Mouse (Mus musculus): ENCODE data around the gene Sall1. TPM values are rescaled to one million over a fixed set of nuclear protein-coding genes. Genes with fewer than 3 reads are reported as not detected.
A peak's percentile ranks its signal among the peaks of the same experiment; 100 is the strongest.

Gene Sall1
- polyA plus RNA-seq, 1 experiment from 2014 or later, result 17.8 TPM

DNA sequence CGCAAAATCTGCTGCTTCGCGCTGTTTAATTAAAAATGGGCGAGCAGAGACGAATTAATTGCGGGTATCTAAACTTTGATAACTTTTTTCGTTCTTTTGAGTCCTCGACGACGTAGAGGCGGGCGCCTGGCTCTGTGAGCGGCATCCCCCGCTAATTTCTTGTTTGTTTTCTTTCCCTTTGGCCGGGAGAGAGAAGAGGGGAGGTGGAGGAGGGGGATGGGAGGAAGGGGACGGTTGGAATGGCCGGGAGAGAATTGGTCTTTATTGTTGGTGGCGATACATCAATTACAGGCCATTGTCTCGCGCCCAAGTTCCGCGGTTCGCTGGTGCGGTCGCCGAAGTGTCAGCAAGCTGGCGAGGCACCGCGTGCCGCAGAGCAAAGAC lies 1.2 kb upstream of the Sall1 start:
- under 1% methylated on average over 30 of the region's 30 CpGs for WGBS

DNA sequence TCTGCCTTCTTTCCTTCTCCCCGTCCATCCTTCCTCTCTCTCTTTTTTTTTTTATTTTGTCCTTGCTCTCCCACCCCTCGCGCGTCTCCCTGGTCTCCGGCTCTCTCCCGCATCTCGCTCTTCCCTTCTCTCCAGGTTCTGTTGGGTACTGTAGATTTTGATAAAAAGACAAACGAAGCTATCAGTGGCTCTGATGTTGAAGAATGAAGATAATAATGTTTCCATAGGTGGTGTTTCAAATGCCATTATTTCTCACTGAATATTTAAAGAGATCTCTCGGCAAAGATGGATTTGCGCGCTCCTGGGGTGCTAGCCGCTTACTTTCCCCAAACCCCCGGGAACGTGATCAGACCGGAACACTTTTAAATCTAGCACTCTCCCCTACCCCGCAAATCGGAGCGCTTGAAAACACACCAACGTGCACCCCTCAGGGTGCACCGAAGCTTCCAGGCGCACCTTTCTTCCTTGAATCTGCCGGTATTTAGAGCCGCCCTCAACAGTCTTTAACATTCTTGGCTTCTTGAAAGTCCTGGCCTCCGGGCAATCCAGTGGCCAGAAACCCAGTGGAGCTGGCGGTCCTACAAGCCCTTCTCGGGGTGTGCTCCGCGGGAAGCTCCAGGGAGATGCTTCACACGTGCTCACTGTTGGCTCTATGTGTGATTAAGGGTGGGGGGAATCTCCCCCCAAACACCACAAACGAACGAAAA lies 702 bp upstream of the Sall1 start:
- Histone ChIP-seq H3K9me3 (no peaks in the 10 kb centered on the region), H3K4me1 (replicated peaks) (peaks cover 71% of the 10 kb centered on the region), H3K4me3 (peak overlapping the region; percentile 84), H3K27ac (peak overlapping the region; percentile 98), H3K27me3 (ENCODE audit: insufficient read depth, poor library complexity, severe bottlenecking) (peaks cover 84% of the 10 kb centered on the region), H3K36me3 (no peaks in the 10 kb centered on the region)
- peak; percentile 61 for DNase-seq (ENCODE audit: low spot score)
- WGBS, result under 1% methylated on average over 31 of the region's 31 CpGs

More for the DNA sequence above, 1.2 kb upstream of the Sall1 start:
- peaks cover 66% of the 10 kb centered on the region for H3K4me1 ChIP-seq (replicated peaks)
- peak; percentile 75 for DNase-seq (ENCODE audit: low spot score)
- H3K27ac ChIP-seq, result peak overlapping the region; percentile 98
- peak overlapping the region; percentile 84 for H3K4me3 ChIP-seq
- H3K36me3 ChIP-seq, result no peaks in the 10 kb centered on the region
- peaks cover 84% of the 10 kb centered on the region for H3K27me3 ChIP-seq (ENCODE audit: insufficient read depth, poor library complexity, severe bottlenecking)
- H3K9me3 ChIP-seq, result no peaks in the 10 kb centered on the region

DNA sequence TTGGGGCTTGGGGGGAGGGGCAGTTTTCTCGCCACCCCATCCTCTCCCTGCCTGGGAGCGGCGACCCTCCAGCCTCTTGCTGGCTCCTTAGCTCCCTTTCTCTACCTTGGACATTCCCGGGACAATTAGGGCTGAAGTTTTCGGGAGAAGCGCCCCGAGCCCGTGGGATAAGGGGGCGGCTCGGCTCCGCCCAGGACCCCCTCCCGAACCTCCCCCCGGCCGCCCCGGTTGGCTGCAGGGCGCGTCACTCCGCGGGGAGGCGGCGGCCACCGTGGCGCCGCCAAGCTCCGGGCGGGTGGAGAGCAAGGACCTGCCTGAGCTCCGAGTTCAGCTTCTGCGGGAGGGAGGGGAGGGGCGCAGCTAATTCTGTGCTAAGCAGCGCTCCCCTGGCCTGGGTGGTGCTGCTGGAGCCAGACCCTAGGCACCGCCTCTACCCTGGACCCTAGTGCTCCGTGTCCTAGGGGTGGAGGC lies 556 bp downstream of the Sall1 start:
- H3K36me3 ChIP-seq, result no peaks in the 10 kb centered on the region
- H3K4me3 ChIP-seq, result peak overlapping the region; percentile 84
- no peaks in the 10 kb centered on the region for H3K9me3 ChIP-seq
- peaks cover 79% of the 10 kb centered on the region for H3K27me3 ChIP-seq (ENCODE audit: insufficient read depth, poor library complexity, severe bottlenecking)
- H3K27ac ChIP-seq, result peak overlapping the region; percentile 98
- DNase-seq (ENCODE audit: low spot score), result peak; percentile 87
- WGBS, result 1% methylated on average over 32 of the region's 32 CpGs
- peaks cover 81% of the 10 kb centered on the region for H3K4me1 ChIP-seq (replicated peaks)

DNA sequence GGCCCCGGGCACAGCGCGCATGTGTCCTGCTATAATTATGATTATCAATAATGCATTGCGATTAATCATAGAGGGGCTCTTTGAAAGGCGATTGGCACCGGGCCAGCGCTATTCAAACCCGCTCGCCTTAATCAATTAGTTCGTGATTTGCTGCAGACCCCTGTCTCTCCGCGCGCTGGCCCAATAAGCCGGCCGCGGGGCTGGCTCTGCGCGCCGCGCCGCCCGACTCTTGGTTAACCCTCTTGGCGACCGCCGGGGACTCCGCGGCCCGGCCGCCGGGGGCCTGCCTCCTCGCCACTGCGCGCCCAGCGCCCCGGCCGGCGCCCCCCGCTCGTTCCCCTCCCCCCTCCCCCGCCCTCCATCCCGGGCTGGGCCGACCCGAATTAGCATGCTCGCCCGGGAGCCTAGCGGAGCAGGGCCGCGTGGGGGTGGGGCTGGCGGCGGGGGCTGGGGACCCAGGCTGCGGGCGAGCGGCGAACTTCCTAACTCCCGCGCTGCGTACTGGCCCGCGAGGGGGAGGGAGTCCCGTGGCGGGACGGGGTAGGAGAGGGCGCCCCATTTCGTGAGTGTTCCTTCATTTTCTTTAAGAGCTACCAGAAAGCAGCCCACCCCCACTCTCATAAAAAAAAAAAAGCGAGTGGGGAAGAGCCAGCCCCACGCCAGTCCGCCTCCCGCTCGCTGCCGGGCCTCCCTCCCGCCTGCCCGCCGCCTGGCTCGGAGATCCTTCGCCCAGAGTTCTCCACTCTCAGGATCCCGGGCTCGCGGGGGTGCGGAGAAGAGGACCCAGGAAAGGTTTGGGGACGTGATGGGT lies 1.2 kb downstream of the Sall1 start:
- Histone ChIP-seq H3K4me1 (replicated peaks) (peaks cover 88% of the 10 kb centered on the region), H3K4me3 (peak overlapping the region; percentile 84), H3K27me3 (ENCODE audit: insufficient read depth, poor library complexity, severe bottlenecking) (peaks cover 72% of the 10 kb centered on the region), H3K27ac (peak overlapping the region; percentile 98), H3K36me3 (no peaks in the 10 kb centered on the region), H3K9me3 (no peaks in the 10 kb centered on the region)
- DNase-seq (ENCODE audit: low spot score), result peak; percentile 89
- 1% methylated on average over 80 of the region's 80 CpGs for WGBS

DNA sequence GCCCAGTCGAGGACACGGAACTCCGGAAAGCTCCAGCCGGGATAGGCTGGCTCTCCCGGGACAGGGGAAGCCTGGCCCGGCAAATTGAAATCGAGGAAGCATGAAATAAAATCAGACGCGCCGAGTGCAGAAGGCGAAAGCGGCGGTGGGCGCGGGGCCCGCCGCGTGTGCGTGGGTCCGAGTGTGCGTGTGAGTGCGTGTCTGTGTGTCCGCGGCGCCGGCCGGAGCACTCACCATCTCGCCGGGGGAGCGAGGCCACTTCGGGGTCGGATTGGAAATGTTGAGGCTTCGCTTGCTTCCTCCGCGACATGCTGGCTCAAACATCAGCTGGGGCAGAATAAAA lies 1.9 kb downstream of the Sall1 start:
- H3K4me1 ChIP-seq (replicated peaks), result peaks cover 89% of the 10 kb centered on the region
- DNase-seq (ENCODE audit: low spot score), result peak; percentile 70
- peaks cover 71% of the 10 kb centered on the region for H3K27me3 ChIP-seq (ENCODE audit: insufficient read depth, poor library complexity, severe bottlenecking)
- WGBS, result under 1% methylated on average over 35 of the region's 35 CpGs
- peak overlapping the region; percentile 84 for H3K4me3 ChIP-seq
- peak overlapping the region; percentile 98 for H3K27ac ChIP-seq
- no peaks in the 10 kb centered on the region for H3K9me3 ChIP-seq
- no peaks in the 10 kb centered on the region for H3K36me3 ChIP-seq

DNA sequence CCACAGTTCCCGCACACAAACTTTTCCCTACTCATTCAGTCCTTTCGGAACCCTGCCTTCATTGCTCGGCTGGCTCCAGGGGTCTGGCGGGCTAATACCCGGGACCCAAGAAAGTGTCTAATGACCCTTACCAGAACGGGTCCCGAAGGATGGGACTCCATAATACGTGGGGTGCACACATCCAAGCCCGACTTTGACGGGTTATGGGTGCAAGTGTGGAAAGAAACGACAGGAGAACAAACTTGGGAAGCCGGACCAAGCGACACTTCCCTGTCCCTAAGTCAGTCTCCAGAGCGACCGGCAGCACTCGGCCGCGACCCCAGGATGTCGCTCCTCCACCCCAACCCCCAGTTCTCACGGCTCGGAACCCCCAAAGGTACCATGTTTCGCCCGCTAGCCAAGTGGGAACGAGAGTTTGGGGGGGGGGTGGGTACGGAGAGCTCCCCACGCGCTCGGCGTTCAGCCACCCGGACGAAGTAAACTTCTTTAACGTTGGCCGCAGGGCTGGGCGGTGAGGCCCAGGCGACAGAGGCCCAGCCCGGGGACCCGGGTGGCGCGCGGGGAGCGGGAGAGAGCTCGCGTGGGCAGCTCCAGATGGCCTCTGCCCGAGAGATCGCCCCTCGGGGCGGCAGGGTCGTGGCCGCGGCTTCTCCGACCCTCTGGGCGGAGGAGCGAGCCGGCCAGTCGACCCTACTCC lies 2.4 kb downstream of the Sall1 start:
- peak; percentile 67 for DNase-seq (ENCODE audit: low spot score)
- H3K4me3 ChIP-seq, result peak overlapping the region; percentile 84

DNA sequence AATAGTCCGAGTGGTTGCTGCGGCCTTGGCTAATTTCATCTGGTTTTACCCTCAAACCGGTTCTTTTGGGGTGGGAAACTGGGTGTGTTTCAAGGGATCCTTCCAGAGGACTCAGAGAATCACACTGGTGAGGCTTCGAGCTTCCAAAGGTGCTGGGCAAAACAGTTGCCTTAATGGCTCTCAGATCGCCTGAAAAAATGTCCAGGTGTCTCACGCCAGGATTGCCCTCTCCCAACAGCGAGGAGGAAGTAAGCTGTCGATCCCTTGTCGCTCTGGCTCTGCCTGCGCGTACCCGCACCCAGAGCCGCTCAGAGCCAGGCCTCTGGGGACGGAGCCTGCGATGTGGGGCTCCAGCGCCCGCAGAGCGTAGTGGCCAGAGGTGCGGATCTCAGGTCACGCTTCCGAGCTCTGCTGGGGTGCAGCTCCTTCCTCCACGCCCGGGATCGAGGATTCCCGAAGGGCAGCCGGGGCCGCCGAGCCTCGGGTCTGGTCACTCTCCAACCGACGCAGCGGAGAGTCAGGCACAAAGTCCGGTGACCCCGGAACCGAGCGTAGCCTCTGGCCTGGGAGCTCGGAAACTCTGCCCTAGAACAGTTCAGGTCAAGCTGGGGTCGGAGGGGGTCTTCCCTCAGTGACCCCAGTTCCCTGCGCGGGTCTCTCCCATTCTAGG lies 3.1 kb downstream of the Sall1 start:
- Histone ChIP-seq H3K4me3 (peak overlapping the region; percentile 84), H3K27me3 (ENCODE audit: insufficient read depth, poor library complexity, severe bottlenecking) (peaks cover 60% of the 10 kb centered on the region), H3K36me3 (no peaks in the 10 kb centered on the region), H3K9me3 (no peaks in the 10 kb centered on the region), H3K27ac (peak overlapping the region; percentile 98), H3K4me1 (replicated peaks) (peaks cover 89% of the 10 kb centered on the region)
- peak; percentile 61 for DNase-seq (ENCODE audit: low spot score)
- under 1% methylated on average over 40 of the region's 40 CpGs for WGBS

More for the DNA sequence above, 2.4 kb downstream of the Sall1 start:
- Histone ChIP-seq H3K9me3 (no peaks in the 10 kb centered on the region), H3K4me1 (replicated peaks) (peaks cover 89% of the 10 kb centered on the region), H3K27me3 (ENCODE audit: insufficient read depth, poor library complexity, severe bottlenecking) (peaks cover 67% of the 10 kb centered on the region), H3K36me3 (no peaks in the 10 kb centered on the region), H3K27ac (peak overlapping the region; percentile 98)
- WGBS, result under 1% methylated on average over 55 of the region's 55 CpGs

DNA sequence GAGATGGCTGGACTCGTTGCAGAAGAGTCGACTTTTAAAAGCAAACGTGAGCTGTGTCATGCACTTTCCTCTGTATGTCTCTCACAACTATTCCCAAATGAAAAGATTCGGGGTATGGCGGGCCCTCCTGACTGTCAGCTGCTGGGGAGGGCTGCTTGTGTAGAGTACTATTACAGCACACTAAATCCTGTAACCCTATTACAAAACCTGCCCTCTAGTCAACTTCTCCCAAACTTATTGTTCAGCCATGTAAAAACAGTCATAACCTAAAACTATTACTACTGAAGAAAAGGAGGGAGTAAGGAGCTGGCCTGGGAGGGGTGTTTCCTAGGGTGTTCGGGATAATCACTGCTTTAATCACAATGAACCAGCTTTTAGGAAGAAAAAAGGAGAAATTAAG lies 4.1 kb downstream of the Sall1 start:
- Histone ChIP-seq H3K27ac (peak overlapping the region; percentile 98), H3K4me1 (replicated peaks) (peaks cover 89% of the 10 kb centered on the region), H3K9me3 (no peaks in the 10 kb centered on the region), H3K36me3 (no peaks in the 10 kb centered on the region), H3K4me3 (peak overlapping the region; percentile 84), H3K27me3 (ENCODE audit: insufficient read depth, poor library complexity, severe bottlenecking) (peaks cover 50% of the 10 kb centered on the region)
- DNase-seq (ENCODE audit: low spot score), result no peak
- 3% methylated on average over 6 of the region's 6 CpGs for WGBS

DNA sequence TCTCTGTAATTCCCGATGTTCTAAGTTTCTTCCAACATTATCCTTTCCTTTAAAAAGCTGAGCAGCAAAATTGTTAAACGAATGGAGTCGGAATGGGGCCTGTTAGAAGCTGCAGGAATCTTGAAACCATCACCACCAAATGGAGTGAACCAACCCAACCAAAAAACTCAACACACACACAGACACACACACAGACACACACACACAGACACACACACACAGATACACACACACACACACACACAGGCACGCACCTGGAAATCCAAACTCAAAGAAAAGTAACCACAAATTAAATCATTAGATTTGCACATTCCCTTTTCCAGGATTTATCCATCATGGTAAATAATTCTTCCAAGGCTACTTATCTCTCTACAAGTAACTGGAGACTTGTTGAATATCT lies 5.0 kb downstream of the Sall1 start:
- Histone ChIP-seq H3K27me3 (ENCODE audit: insufficient read depth, poor library complexity, severe bottlenecking) (peaks cover 41% of the 10 kb centered on the region), H3K36me3 (no peaks in the 10 kb centered on the region), H3K4me1 (replicated peaks) (peaks cover 88% of the 10 kb centered on the region), H3K4me3 (peak overlapping the region; percentile 84), H3K27ac (peak overlapping the region; percentile 98), H3K9me3 (no peaks in the 10 kb centered on the region)
- WGBS, result 44% methylated on average over 4 of the region's 4 CpGs
- no peak for DNase-seq (ENCODE audit: low spot score)

DNA sequence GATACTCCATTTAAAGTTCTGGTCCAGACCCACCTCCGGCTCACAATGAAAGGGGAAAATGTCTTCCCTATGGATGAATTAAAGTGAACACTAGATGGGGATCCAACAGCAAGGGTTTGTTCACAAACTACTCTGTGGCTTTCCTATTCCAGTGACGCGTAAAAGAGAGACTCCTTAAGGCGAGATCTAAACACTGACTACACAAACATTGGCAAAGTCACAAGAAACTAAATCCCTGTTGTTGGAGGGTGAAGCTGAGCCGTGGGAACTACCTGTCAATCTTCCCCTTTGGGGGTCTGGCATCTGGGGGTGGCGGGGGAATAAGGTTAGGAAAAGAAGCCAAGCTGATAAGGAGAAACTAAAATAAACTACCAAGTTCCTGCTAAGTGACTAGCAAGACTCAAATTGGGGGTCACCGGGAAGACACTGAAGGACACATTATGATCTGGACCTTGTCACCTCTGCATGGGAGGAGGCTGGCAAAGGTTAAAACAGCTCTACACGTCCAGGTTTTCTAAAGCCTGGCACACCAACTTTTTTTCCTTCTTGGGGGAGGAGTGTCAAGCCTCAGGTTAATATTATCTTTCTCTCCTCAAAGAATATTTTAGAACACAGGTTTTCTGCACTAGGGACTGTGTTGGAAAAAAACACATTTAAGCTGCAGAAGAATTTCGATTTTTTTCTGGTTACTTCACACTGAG lies 6.3 kb downstream of the Sall1 start:
- no peak for DNase-seq (ENCODE audit: low spot score)
- Histone ChIP-seq H3K27ac (peak overlapping the region; percentile 98), H3K27me3 (ENCODE audit: insufficient read depth, poor library complexity, severe bottlenecking) (peaks cover 31% of the 10 kb centered on the region), H3K9me3 (no peaks in the 10 kb centered on the region), H3K36me3 (peaks cover 6% of the 10 kb centered on the region), H3K4me1 (replicated peaks) (peaks cover 89% of the 10 kb centered on the region), H3K4me3 (peak overlapping the region; percentile 84)
- 7% methylated on average over 9 of the region's 9 CpGs for WGBS

DNA sequence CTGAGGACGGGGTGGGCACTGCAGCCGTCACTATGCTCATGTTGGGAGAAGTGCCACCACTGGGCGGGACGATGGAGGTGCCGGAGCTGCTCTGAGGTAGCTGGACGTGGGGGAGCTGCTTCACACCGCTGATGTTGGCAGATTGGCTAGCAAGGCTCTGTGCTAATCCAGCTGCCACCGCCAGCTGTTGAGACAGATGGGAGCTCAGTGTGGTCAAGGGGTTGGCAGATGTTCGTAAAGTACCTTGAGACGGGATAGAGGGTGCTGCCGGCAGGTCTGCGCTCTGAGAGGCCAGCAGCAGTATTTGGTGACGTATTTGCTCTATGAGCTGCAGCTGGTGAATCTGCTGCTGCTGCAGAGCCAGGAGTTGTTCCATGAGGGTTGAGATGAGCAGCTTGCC lies 11.6 kb downstream of the Sall1 start:
- no peak for DNase-seq (ENCODE audit: low spot score)
- 92% methylated on average over 13 of the region's 13 CpGs for WGBS
- no peaks in the 10 kb centered on the region for H3K9me3 ChIP-seq
- H3K4me3 ChIP-seq, result no peak overlapping the region
- H3K4me1 ChIP-seq (replicated peaks), result peaks cover 66% of the 10 kb centered on the region
- H3K27ac ChIP-seq, result no peak overlapping the region
- peaks cover 30% of the 10 kb centered on the region for H3K27me3 ChIP-seq (ENCODE audit: insufficient read depth, poor library complexity, severe bottlenecking)
- H3K36me3 ChIP-seq, result peaks cover 58% of the 10 kb centered on the region

DNA sequence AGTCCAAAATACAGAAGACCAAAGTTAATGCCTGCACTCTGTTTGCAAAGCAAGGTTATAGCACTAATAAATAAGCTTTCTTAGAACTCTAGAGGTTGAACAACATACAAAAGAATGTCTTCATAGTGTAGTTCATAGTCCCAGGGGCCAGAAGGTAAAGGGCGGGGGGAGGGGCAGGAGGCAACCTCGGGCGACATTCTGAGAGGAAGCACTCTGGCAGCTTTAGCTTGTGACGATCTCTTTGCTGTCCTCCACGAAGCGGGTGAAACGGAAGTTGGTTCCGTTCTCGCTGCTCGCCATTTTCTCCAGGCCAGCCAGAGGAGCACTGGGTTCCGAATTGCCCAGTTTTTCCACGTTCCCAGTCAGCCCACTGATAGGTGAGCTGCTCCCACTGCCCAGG lies 15.8 kb downstream of the Sall1 start:
- Histone ChIP-seq H3K4me1 (replicated peaks) (peaks cover 52% of the 10 kb centered on the region), H3K27me3 (ENCODE audit: insufficient read depth, poor library complexity, severe bottlenecking) (peaks cover 51% of the 10 kb centered on the region)

More for the DNA sequence above, 15.8 kb downstream of the Sall1 start:
- H3K27ac ChIP-seq, result no peak overlapping the region
- no peak for DNase-seq (ENCODE audit: low spot score)
- H3K9me3 ChIP-seq, result no peaks in the 10 kb centered on the region
- H3K4me3 ChIP-seq, result no peak overlapping the region
- peaks cover 56% of the 10 kb centered on the region for H3K36me3 ChIP-seq
- WGBS, result 63% methylated on average over 12 of the region's 12 CpGs

Measured in hindbrain, embryonic 10.5 days (tissue).